Mouse (Mus musculus): ENCODE results near the gene P2rx4. TPM values are rescaled to one million over a fixed set of nuclear protein-coding genes. Genes with fewer than 3 reads are reported as not detected.
A peak's percentile ranks its signal among the peaks of the same experiment; 100 is the strongest.

The P2rx4 gene
- polyA plus RNA-seq, 1 experiment from 2014 or later = 15.7 TPM

DNA sequence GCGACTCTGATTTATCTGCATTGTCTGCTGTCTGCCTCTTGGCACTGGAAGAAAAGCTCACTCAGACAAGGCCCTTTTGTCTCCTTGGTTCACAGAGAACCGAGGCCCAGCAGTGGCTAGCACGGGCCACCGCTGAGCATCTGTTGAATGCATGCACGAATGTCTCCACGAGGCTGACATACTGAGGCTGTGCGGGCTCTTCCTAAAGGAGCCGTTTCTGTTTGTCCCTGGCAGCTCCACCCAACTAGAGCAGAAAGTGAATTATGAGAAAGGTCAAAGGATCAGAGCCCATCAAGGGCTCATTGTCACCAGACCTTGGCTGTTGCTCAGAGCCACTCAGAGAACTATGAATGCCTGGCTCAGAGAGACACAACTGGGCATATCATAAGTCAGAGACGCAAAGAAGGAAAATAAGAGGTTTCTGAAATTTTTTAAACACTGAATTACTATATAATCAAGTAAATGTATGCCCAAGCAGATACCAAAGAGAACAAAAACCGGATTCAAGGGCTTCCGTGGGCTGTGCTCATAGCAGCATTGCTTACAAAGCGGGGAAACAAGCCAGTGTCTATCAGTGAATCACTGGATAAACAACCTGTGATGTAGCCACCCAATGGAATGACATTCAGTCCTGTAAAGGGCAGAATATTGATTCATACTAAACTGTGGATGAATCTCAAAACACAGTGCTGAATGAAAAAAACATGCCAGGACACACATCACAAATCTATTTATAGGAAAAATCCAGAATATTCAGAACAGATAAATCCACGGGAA is 13.7 kb upstream of the P2rx4 start:
- no peak overlapping the region for H3K4me3 ChIP-seq (ENCODE audit: low read depth, low read length)
- no peaks in the 10 kb centered on the region for H3K36me3 ChIP-seq (ENCODE audit: insufficient read depth)
- H3K27ac ChIP-seq (ENCODE audit: low read depth) = no peak overlapping the region
- no peak for TF ChIP-seq CTCF (IDR thresholded peaks at IDR 0.05; ENCODE audit: low read depth)
- DNase-seq (peak; percentile 30), ATAC-seq (ENCODE audit: insufficient read depth) (no peak)
- no peak overlapping the region for H3K4me2 ChIP-seq
- no peaks in the 10 kb centered on the region for H3K4me1 ChIP-seq (ENCODE audit: insufficient read depth)
- 0 out of 2 replicates have a peak overlapping the region, but pooled peaks have one; percentile 16 for H3K9ac ChIP-seq
- H3K9me3 ChIP-seq (ENCODE audit: low read depth, low read length) = no peaks in the 10 kb centered on the region
- 36% methylated on average over 13 of the region's 13 CpGs for WGBS
- no peaks in the 10 kb centered on the region for H3K27me3 ChIP-seq (ENCODE audit: insufficient read depth, low read length)

DNA sequence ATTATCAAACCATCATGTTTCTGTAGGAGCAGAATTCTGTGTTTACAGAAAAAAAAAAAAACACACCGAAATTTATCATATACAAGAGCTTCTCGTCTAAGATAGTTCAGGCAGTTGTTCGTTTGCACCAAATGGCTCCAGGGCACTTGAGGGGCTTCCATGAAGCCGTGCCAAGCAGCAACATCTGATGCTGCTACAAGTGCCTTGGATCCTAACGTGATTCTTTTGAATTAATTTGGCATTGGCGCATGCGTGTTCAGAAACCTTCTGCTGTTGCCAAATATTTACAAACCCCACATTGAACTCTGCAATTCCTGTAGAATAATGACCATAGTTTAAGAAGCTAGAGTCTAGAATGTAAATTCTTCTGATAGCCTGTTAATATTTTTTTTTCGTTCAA is 11.8 kb upstream of the P2rx4 start:
- Histone ChIP-seq H3K9ac (no peak overlapping the region), H3K4me2 (no peak overlapping the region), H3K4me3 (ENCODE audit: low read depth, low read length) (no peak overlapping the region), H3K4me1 (ENCODE audit: insufficient read depth) (peaks cover 3% of the 10 kb centered on the region; the same call in 1 of the 2 replicates), H3K36me3 (ENCODE audit: insufficient read depth) (no peaks in the 10 kb centered on the region), H3K27ac (ENCODE audit: low read depth) (no peak overlapping the region), H3K27me3 (ENCODE audit: insufficient read depth, low read length) (no peaks in the 10 kb centered on the region), H3K9me3 (ENCODE audit: low read depth, low read length) (no peaks in the 10 kb centered on the region)
- 50% methylated on average over 8 of the region's 8 CpGs for WGBS
- ATAC-seq (ENCODE audit: insufficient read depth) = no peak
- TF ChIP-seq CTCF (IDR thresholded peaks at IDR 0.05; ENCODE audit: low read depth) = no peak
- peak; percentile 54 for DNase-seq

DNA sequence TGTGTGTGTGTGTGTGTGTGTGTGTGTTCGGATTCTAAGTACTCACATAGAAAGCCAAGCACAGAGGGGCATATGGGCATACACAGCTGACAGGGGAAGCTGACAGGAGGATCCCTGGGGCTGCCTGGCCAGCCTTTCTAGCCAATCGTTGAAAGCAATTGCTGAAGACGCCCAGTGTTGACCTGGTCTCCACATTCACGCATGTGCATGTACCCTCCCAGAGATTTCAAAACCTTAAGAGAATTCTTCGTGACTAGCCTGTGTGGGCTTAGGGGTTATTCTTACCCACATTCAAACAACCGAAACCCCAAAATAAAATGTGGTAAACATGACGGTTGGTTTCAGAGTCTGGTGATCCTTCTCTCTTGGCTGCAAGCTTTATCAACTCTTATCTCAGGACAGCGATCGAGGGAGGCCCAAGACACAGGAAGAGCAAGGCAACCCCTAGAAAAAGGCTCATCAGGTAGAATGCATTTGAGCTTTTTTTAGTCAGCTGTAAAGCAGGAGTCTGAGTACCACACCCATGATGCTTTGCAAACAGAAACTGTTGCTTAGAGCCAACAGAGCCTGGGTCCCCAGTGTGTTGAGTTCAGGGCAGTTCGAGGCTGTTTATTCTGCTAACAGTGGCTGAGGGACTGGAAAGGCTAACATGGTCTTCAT is 9.2 kb upstream of the P2rx4 start:
- no peak overlapping the region for H3K4me3 ChIP-seq (ENCODE audit: low read depth, low read length)
- no peak overlapping the region for H3K9ac ChIP-seq
- H3K9me3 ChIP-seq (ENCODE audit: low read depth, low read length) = no peaks in the 10 kb centered on the region
- DNase-seq = peak; percentile 17
- WGBS = 60% methylated on average over 10 of the region's 10 CpGs
- no peak for ATAC-seq (ENCODE audit: insufficient read depth)
- no peak overlapping the region for H3K4me2 ChIP-seq
- H3K4me1 ChIP-seq (ENCODE audit: insufficient read depth) = peaks cover 6% of the 10 kb centered on the region; the same call in 1 of the 2 replicates
- no peak for TF ChIP-seq CTCF (IDR thresholded peaks at IDR 0.05; ENCODE audit: low read depth)
- H3K27ac ChIP-seq (ENCODE audit: low read depth) = no peak overlapping the region
- H3K27me3 ChIP-seq (ENCODE audit: insufficient read depth, low read length) = no peaks in the 10 kb centered on the region
- H3K36me3 ChIP-seq (ENCODE audit: insufficient read depth) = no peaks in the 10 kb centered on the region

GRCm38 (mm10) chr5:122698701-122699060 is 8.7 kb upstream of the P2rx4 start:
- TF ChIP-seq CTCF (IDR thresholded peaks at IDR 0.05; ENCODE audit: low read depth) = no peak
- no peaks in the 10 kb centered on the region for H3K27me3 ChIP-seq (ENCODE audit: insufficient read depth, low read length)
- H3K27ac ChIP-seq (ENCODE audit: low read depth) = no peak overlapping the region; the same call in 1 of the 2 replicates
- no peaks in the 10 kb centered on the region for H3K36me3 ChIP-seq (ENCODE audit: insufficient read depth)
- DNase-seq (no peak), ATAC-seq (ENCODE audit: insufficient read depth) (no peak)
- no peak overlapping the region for H3K9ac ChIP-seq
- H3K4me3 ChIP-seq (ENCODE audit: low read depth, low read length) = no peak overlapping the region
- H3K9me3 ChIP-seq (ENCODE audit: low read depth, low read length) = no peaks in the 10 kb centered on the region
- 43% methylated on average over 9 of the region's 9 CpGs for WGBS
- H3K4me1 ChIP-seq (ENCODE audit: insufficient read depth) = peaks cover 6% of the 10 kb centered on the region; the same call in 1 of the 2 replicates
- no peak overlapping the region for H3K4me2 ChIP-seq

DNA sequence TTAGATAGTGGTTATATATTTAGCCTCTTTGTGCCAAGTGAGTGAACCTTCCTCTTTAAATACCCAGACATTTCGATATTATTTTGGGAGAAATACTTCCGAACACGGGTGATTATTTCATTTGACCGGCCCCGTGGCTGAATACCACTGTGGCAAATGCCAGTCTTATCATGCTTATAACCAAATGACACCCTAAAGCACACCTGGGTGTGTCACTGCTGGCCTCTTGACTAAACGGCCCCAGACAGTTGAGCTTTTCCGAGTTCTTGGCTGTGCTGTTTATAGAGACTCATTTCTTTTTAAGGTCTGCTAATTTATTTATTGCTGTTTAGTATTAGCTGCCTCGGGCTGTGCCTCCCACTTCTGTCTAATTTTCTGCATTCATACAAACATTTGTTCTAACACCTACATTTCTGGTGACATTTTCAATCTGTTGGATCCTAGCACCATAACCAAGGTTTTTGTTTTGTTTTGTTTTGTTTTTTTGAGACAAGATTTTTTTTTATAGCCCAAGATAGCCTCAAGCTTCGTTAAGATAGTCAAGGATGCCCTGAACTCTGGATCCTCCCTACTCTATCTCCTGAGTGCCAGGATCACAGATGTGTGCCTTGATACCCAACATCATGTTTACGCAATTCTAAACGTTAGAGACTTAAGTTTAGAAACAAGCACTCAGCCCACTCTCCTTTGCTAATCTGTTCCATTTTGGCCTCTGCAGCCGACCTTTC is 7.1 kb upstream of the P2rx4 start:
- 52% methylated on average over 12 of the region's 12 CpGs for WGBS
- H3K9me3 ChIP-seq (ENCODE audit: low read depth, low read length) = no peaks in the 10 kb centered on the region

DNA sequence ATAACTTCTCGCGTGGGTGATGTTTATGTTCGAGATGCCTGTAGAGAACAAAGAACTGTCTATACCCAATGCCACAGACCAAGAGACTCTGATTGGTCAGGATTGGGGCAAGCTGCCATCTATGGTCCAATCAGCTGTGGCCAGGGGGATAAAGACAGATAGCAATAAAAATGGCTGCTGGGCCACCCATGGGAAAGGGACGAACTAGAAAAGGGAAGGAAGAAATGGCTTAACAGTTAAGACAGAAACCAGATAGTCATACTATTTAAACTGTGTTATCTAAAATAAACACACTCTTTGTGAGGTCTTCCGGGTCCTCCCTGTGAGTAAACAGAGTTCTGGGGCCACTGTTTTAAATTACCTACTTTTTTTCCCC is 6.5 kb upstream of the P2rx4 start:
- Histone ChIP-seq H3K27ac (ENCODE audit: low read depth) (no peak overlapping the region), H3K36me3 (ENCODE audit: insufficient read depth) (no peaks in the 10 kb centered on the region), H3K9ac (no peak overlapping the region), H3K4me3 (ENCODE audit: low read depth, low read length) (no peak overlapping the region), H3K4me1 (ENCODE audit: insufficient read depth) (peaks cover 6% of the 10 kb centered on the region; the same call in 1 of the 2 replicates), H3K4me2 (no peak overlapping the region), H3K27me3 (ENCODE audit: insufficient read depth, low read length) (no peaks in the 10 kb centered on the region), H3K9me3 (ENCODE audit: low read depth, low read length) (no peaks in the 10 kb centered on the region)
- WGBS = 12% methylated on average over 5 of the region's 5 CpGs
- peak; percentile 33 for DNase-seq
- no peak for ATAC-seq (ENCODE audit: insufficient read depth)
- TF ChIP-seq CTCF (IDR thresholded peaks at IDR 0.05; ENCODE audit: low read depth) = no peak

More for the DNA sequence above, 7.1 kb upstream of the P2rx4 start:
- ATAC-seq (ENCODE audit: insufficient read depth) = no peak
- TF ChIP-seq CTCF (IDR thresholded peaks at IDR 0.05; ENCODE audit: low read depth) = no peak
- peaks cover 6% of the 10 kb centered on the region; the same call in 1 of the 2 replicates for H3K4me1 ChIP-seq (ENCODE audit: insufficient read depth)
- no peak for DNase-seq
- H3K27me3 ChIP-seq (ENCODE audit: insufficient read depth, low read length) = no peaks in the 10 kb centered on the region
- no peak overlapping the region for H3K4me3 ChIP-seq (ENCODE audit: low read depth, low read length)
- no peak overlapping the region for H3K27ac ChIP-seq (ENCODE audit: low read depth)
- no peak overlapping the region for H3K4me2 ChIP-seq
- H3K36me3 ChIP-seq (ENCODE audit: insufficient read depth) = no peaks in the 10 kb centered on the region
- no peak overlapping the region for H3K9ac ChIP-seq

- no peak for TF ChIP-seq CTCF (IDR thresholded peaks at IDR 0.05; ENCODE audit: low read depth)
- DNase-seq (no peak), ATAC-seq (ENCODE audit: insufficient read depth) (no peak)
- no peak overlapping the region for H3K27ac ChIP-seq (ENCODE audit: low read depth)
- no peak overlapping the region for H3K9ac ChIP-seq
- no peak overlapping the region for H3K4me2 ChIP-seq
- no peak overlapping the region for H3K4me3 ChIP-seq (ENCODE audit: low read depth, low read length)
- H3K4me1 ChIP-seq (ENCODE audit: insufficient read depth) = peaks cover 12% of the 10 kb centered on the region
- no peaks in the 10 kb centered on the region for H3K9me3 ChIP-seq (ENCODE audit: low read depth, low read length)
- WGBS = 71% methylated on average over 6 of the region's 6 CpGs
- no peaks in the 10 kb centered on the region for H3K27me3 ChIP-seq (ENCODE audit: insufficient read depth, low read length)
- H3K36me3 ChIP-seq (ENCODE audit: insufficient read depth) = no peaks in the 10 kb centered on the region
Observed at GRCm38 (mm10) chr5:122702156-122702555, 5.2 kb upstream of the P2rx4 start.
